Mouse (Mus musculus) embryo, embryonic 10 days (tissue): Measurements from ENCODE around the gene Nxpe5.

Experiments
- DNase-seq: peaks from one replicate; pipeline ENCODE4 v3.0.0-alpha.2; 2015; ENCODE audit warnings: low spot score

Gene Nxpe5

DNA sequence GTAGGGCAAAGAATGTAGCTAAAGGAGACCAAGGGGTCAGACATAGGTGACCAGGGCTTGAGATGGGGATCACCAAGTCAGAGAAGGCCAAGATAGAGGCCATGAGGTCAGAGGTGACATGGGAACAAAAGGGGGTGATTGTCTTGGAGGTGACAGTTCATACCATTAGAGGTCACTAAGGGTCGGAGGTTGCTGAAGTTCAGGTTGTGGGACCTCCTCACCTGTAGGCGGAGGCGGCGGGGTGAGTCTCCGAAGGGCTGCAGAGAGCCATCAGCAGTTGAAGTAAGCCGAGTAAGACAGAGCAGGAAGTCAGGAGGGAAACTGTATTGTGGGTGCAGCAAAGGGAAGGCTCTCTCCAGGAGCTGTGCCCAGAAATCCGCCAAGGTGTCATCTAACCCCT, 52.3 kb downstream of the Nxpe5 start:
- no peak for DNase-seq

DNA sequence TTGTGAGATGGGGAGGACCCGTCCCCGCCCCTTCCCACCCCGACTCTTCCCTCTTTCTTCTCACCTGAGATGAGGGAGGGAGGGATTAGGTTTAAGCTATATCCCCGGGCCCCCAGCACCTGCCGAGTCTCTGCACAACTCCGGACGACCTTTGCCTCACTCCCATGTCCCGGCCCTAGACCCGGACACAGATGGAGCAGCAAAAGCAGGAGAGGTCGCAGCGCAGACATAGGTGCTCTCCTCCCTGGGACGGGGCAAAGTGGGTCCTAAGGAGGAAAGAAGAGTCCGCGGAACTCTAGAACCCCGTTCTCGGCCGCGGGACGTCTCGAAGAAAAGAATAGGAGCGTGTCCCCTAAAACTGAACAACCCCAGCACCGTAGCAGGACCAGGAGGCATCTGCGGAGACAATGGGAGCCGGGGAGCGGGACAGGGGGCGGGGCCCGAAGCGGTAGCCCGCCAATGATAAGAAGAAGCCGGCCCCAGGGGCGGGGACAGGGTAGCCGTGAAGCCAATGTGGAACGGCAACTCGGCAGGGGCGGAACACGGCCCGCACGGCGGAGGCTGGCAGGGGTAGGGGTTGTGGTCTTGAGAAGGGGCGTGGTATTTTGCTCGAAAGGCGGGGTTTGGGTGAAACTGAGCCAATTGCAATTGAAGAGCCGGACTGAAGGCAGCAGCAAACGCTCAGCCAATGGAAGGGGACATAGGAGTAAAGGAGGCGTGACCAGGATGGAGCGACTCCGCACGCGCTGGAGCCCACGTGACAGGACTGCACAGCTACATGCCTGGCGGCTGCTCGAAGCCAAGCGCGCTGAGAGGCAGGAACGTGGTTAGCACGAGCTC, 54.1 kb downstream of the Nxpe5 start, which contains the start of the genes Gm43720, Gpc2 and Stag3:
Gene Gm43720 (minus strand): TSS at position 374 of the 840 bp plus-strand sequence.
Gene Gpc2 (minus strand): TSS at position 421 of the 840 bp plus-strand sequence.
Gene Stag3 (plus strand): TSS at position 656 of the 840 bp plus-strand sequence.
- DNase-seq: peak; percentile 98

DNA sequence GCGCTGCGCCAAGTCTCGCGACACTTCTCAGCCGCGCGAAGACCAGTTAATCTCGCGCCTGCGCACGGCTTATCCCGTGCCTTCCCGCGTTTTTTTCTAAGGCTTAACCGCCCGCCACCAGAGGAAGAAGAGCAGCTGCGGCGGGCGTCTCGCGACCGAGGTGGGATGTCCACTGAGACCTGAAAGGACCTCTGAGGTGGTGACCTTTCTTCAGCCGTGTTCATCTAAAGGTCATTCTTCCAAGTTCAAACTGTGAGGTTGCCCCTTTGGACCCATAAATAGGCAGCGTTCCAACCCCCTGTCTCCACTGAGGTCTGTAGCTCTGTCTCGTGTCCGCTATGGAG, 54.7 kb downstream of the Nxpe5 start:
- DNase-seq: no peak

DNA sequence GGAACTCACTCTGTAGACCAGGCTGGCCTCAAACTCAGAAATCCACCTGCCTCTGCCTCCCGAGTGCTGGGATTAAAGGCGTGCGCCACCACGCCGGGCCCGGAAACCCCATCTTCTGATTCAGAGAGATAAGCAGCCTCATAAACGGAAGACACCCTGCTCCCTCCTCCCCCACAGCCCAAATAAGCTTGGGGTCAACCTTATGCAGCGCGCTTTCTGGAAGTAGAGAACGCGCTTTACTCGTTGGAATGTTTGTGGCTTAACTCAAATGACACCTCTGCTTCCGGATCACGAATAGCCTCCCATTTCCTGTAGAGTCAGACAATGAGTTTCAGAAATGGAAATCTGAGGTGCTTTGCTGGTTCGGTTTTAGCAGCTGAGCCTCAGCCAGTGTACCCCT, 55.1 kb downstream of the Nxpe5 start:
- no peak for DNase-seq

DNA sequence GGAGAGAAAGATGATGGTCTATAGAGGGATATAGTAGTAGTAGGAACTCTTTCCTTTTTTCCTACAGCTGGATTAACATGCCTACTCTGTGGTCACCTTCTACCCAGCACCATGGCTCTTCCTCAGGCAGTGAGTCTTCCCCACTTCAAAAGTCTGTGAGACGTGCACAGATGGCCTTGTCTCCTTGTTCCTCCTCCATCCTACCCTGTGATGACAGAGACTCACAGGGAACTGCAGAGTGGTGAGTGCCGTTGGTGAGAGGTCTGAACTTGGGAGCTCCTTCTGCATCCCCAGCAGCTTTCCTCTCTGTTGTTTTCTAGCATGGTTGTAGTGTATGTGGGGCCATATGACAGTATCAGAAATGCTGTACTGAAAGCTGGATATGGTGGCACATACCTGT, 56.1 kb downstream of the Nxpe5 start:
- no peak for DNase-seq

DNA sequence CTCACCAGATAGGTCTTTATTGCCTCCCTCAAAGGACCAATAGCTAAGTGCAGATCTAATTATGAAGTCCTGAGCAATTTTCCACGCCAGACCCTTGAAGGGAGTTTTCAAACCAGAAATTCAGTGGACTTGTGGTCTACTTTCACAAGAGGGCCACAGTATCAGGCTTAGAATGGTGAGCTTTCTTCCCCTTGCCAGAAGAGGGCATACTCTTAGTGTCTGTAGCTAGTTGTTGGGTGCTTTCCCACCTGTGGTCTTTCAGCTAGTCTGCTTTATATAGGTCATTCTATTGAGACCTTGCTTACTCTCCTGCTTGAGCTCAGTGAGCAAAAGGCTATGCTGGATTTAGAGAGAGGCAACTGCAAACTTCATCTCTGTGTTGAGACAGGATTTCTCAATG, 57.8 kb downstream of the Nxpe5 start:
- DNase-seq: no peak

DNA sequence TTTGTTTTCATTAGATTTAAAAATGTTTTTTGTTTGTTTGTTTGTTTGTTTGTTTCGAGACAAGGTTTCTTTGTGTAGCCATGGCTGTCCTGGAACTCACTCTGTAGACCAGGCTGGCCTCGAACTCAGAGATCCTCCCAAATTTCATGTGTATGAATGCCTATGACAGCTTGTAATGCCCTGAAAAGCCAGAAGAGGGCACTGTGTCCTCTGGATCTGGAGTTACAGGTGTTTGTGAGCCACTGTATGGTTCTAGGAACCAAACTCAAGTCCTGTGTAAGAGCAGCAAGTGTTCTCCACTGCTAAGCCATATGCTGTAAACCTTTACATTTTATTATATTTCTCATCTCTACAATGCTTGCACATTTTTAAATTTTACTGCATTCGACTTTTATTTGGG, 62.2 kb downstream of the Nxpe5 start:
- DNase-seq: no peak

DNA sequence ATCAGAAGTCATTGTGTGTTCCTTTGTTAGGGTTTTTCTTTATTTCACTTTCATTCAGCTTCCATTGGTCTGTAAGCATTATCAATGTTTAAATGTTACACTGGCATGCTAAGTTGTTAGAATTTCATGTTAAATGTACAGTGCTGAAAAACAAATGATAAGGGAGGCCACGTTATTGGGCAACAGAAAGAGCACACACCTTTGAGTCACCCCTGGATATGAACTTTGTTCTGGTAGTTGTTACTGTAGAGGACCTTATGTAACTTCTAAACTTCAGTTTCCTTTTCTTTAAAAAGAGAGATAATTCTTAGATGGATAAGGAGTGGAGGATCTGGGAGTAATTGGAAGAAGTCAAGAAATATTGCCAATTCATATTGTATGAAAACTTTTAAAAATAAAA, 65.9 kb downstream of the Nxpe5 start:
- no peak for DNase-seq

DNA sequence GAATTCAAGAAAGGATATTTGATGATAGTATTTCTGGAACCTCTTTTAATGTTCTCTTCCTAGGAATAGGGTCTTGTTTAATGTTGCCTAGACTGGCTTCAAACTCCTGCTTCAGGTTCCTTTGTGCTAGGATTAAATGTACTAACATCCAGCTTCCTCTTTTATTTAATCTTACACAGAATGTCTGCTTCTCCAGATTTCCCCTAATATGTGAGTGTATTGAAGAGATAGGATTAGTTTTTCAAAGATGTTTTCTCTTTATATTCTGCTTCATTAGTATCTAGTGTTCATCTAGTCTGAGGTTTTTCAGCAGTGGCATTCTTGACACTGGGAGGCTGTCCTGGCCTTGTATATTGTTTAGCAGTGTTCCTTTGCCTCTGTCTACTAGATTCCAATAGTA, 68.5 kb downstream of the Nxpe5 start:
- no peak for DNase-seq

DNA sequence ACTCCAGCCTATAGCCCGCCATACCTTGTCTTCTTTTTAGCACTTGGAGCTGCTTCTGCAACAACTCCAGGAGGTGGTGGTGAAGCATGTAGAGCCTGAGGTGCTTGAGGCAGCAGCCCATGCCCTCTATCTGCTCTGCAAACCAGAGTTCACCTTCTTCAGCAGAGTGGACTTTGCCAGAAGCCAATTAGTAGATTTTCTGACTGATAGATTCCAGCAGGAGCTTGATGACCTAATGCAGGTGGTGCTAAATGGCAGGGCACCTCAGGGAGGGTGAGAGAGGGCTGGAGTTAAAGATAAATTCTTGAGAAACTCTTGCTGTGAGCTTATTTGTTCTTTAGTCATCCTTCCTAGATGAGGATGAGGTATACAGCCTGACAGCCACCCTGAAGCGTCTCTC, 73.9 kb downstream of the Nxpe5 start:
- no peak for DNase-seq
